Comparison of ENCODE assay signal across 13 mouse cellular contexts in the genomic region with DNA sequence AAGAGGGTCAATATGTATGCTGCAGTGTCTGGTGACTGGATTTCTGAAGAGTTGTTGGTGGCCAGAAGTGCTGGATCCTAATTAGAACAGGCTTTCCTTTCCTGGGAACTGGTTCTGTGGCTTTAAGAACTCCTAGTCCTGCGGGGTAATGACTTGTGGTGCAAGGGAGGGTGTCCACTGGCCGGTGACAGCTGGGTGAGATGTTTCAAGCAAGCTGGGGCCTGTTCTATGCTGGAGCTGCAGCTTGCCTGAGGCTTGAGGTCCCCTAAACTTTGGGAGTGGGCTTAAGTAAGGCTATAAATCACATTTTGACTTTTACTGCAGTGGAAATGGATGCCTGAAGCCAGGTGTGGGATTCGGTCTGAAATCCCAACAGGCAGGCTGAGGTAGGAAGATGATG. TPM values are rescaled to one million over a fixed set of nuclear protein-coding genes. Genes with fewer than 3 reads are reported as not detected.
DNase-seq lines count a peak whose midpoint lies in the region; ATAC-seq and TF ChIP-seq lines count a peak whose summit lies in the region.
"Had no signal": no experiment of that assay in that cellular context is flagged by ENCODE, and none has a peak within 500 bp of the region (broad histone marks: within the 10 kb centered on the region; RNA-seq: fewer than 3 reads in every experiment).

No protein-coding gene starts in this region.

- no peak for TF ChIP-seq CTCF in lung, postnatal 0 days (IDR thresholded peaks at IDR 0.05)

- 0 out of 2 replicates have a peak, but pooled peaks have one; percentile 23 for ATAC-seq in intestine, embryonic 15.5 days
- ATAC-seq in lung, postnatal 0 days = peak; percentile 56

- peaks cover 30% of the 10 kb centered on the region for H3K36me3 ChIP-seq in intestine, embryonic 15.5 days
- peaks cover 14% of the 10 kb centered on the region; the same call in 1 of the 2 replicates for H3K36me3 ChIP-seq in lung, postnatal 0 days (ENCODE audit: insufficient read depth, low read length)
- H3K36me3 ChIP-seq: liver, embryonic 13.5 days had no signal

- H3K4me3 ChIP-seq in intestine, embryonic 15.5 days (replicated peaks) = no peak overlapping the region
- H3K4me3 ChIP-seq in lung, postnatal 0 days (ENCODE audit: low read depth, low read length) = no peak overlapping the region
- H3K4me3 ChIP-seq: layer of hippocampus, adult 2 months; liver, embryonic 13.5 days had no signal

- 26% methylated on average over 3 of the region's 3 CpGs for WGBS in intestine, embryonic 15.5 days
- 41% methylated on average over 3 of the region's 3 CpGs for WGBS in lung, postnatal 0 days

- no peaks in the 10 kb centered on the region for H3K9me3 ChIP-seq in intestine, embryonic 15.5 days
- H3K9me3 ChIP-seq in lung, postnatal 0 days (ENCODE audit: low read length) = no peaks in the 10 kb centered on the region
- H3K9me3 ChIP-seq: liver, embryonic 13.5 days had no signal

- no peak overlapping the region for H3K9ac ChIP-seq in intestine, embryonic 15.5 days
- H3K9ac ChIP-seq in lung, postnatal 0 days (replicated peaks; ENCODE audit: low read depth) = no peak overlapping the region
- H3K9ac ChIP-seq: liver, embryonic 13.5 days had no signal

- H3K4me1 ChIP-seq in intestine, embryonic 15.5 days (replicated peaks) = peaks cover 22% of the 10 kb centered on the region
- H3K4me1 ChIP-seq in lung, postnatal 0 days (ENCODE audit: insufficient read depth, low read depth, low read length) = peaks cover 2% of the 10 kb centered on the region; the same call in 1 of the 2 replicates

- peak; percentile 96 for DNase-seq in heart, adult 11 months
- DNase-seq in heart, postnatal 25 days (ENCODE audit: low spot score) = no peak
- peak; percentile 47 for DNase-seq in embryo, embryonic 11 days
- DNase-seq in lung, postnatal 0 days (ENCODE audit: low spot score) = peak; percentile 75
- DNase-seq in right cerebral cortex, adult 18-20 months = no peak
- no peak for DNase-seq in ovary, postnatal 14 days (ENCODE audit: low spot score)
- no peak for DNase-seq in T-cell, adult 2 months (ENCODE audit: low spot score)
- DNase-seq: adrenal gland, adult 8-10 months; cerebellum, adult 2 months; liver, embryonic 13.5 days had no signal

- intact Hi-C loops in heart, postnatal 25 days (cut with DNase I) = no loop called here

- H3K27ac ChIP-seq in intestine, embryonic 15.5 days = no peak overlapping the region
- H3K27ac ChIP-seq in lung, postnatal 0 days (ENCODE audit: low read length) = peak overlapping the region; percentile 64
- H3K27ac ChIP-seq: layer of hippocampus, adult 2 months; liver, embryonic 13.5 days had no signal

- no peaks in the 10 kb centered on the region for H3K27me3 ChIP-seq in intestine, embryonic 15.5 days (replicated peaks)
- no peaks in the 10 kb centered on the region for H3K27me3 ChIP-seq in lung, postnatal 0 days (replicated peaks; ENCODE audit: insufficient read depth, low read length)
- H3K27me3 ChIP-seq: liver, embryonic 13.5 days had no signal

- no peak for TF ChIP-seq EP300 in lung, postnatal 0 days (IDR thresholded peaks at IDR 0.05)

- no peak overlapping the region for H3K4me2 ChIP-seq in intestine, embryonic 15.5 days (replicated peaks)
- H3K4me2 ChIP-seq in lung, postnatal 0 days (replicated peaks; ENCODE audit: low read depth, low read length) = no peak overlapping the region

RNA-seq across cellular contexts. Expression of a gene that starts 30.5 kb away (rescaled TPM):
- total RNA-seq in heart, postnatal 25 days (2021) = 10 to 100 TPM; 87.5 to 89.2 TPM
- polyA plus RNA-seq in intestine, embryonic 15.5 days (2015; fragmentation: Nextera tagmentation; extraction: Ambion mirVana) = 73.5 and 81.3 TPM in 2 replicates
- 54.8 and 56.0 TPM in 2 replicates for polyA plus RNA-seq in lung, postnatal 0 days (2015; fragmentation: Nextera tagmentation; extraction: Ambion mirVana)

RNA-seq across cellular contexts. Expression of a gene that starts 54.9 kb away (rescaled TPM):
- not detected for total RNA-seq in heart, postnatal 25 days (2021)
- polyA plus RNA-seq in intestine, embryonic 15.5 days (2015; fragmentation: Nextera tagmentation; extraction: Ambion mirVana) = not detected in 2 replicates
- polyA plus RNA-seq in lung, postnatal 0 days (2015; fragmentation: Nextera tagmentation; extraction: Ambion mirVana) = not detected in 2 replicates
- total RNA-seq: adrenal gland, adult 8-10 months; layer of hippocampus, adult 2 months had no signal
- polyA plus RNA-seq: cerebellum, adult 2 months; gonadal fat pad, adult 2 months; liver, embryonic 13.5 days had no signal

RNA-seq across cellular contexts. Expression of a gene that starts 55.7 kb away (rescaled TPM):
- 100 to 1,000 TPM; 420 to 439 TPM for total RNA-seq in heart, postnatal 25 days (2021)
- polyA plus RNA-seq in intestine, embryonic 15.5 days (2015; fragmentation: Nextera tagmentation; extraction: Ambion mirVana) = 142 and 171 TPM in 2 replicates
- 71.4 and 75.2 TPM in 2 replicates for polyA plus RNA-seq in lung, postnatal 0 days (2015; fragmentation: Nextera tagmentation; extraction: Ambion mirVana)

Comparison
In these comparisons a context has a peak if more than half of its experiments do, and no peak if none do; other contexts are left out.
1. DNase-seq: peak in heart, adult 11 months (single experiment), embryo, embryonic 11 days (single experiment) and lung, postnatal 0 days (single experiment); none in heart, postnatal 25 days (single experiment), right cerebral cortex, adult 18-20 months (single experiment), ovary, postnatal 14 days (single experiment) and T-cell, adult 2 months (single experiment).